7 mouse cellular contexts compared by ENCODE assay signal in the genomic region with DNA sequence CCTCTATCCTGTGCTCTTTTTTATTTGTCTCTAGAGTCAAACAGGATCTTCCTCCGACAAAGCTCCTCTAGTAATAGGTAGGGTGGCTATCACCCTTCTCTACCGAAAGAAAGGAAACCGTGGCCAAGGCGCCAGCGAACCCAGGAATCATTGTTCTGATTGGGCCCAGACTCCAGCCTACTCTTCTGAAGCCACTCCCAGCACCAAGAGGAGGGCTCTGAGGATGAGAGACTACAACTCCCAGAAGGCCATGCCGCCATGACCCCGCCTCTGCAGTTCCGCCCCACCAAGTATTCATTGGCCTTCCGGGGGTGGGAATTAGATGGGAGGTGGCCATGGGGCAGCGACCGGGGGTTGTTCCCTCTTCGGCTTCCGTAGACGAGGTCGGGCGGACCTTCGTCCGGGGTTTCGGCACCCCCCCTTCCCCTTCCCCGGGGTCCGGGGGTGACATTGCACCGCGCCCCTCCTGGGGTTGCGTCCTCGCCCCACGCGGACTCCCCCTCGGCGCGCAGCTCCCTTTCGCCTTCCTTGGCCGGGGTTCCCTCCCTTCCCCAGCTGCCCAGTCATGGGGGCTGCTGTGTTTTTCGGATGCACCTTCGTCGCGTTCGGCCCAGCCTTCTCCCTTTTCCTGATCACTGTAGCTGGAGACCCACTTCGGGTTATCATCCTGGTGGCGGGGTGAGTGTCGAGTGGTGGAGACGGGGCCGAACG. TPM values are rescaled to one million over a fixed set of nuclear protein-coding genes. Genes with fewer than 3 reads are reported as not detected.
DNase-seq lines count a peak whose midpoint lies in the region; ATAC-seq lines count a peak whose summit lies in the region.
"Not testable (repeated sequence)": the region's sequence is repeated elsewhere in the genome, so short reads cannot be mapped to it uniquely, and the experiment has no call there.

Gene Aph1a, plus strand, starts transcription at position 364 of the 711 bp plus-strand sequence.

- not testable (repeated sequence) for H3K9me3 ChIP-seq in limb, embryonic 10.5 days (replicated peaks); midbrain, embryonic 13.5 days

- peaks cover 50% of the 10 kb centered on the region for H3K4me1 ChIP-seq in limb, embryonic 10.5 days
- H3K4me1 ChIP-seq in midbrain, embryonic 13.5 days (replicated peaks) = peaks cover 29% of the 10 kb centered on the region

- peaks cover 20% of the 10 kb centered on the region for H3K36me3 ChIP-seq in limb, embryonic 10.5 days
- H3K36me3 ChIP-seq in midbrain, embryonic 13.5 days = not testable (repeated sequence)

- H3K27me3 ChIP-seq in limb, embryonic 10.5 days (ENCODE audit: low read depth, poor library complexity, severe bottlenecking) = not testable (repeated sequence)
- H3K27me3 ChIP-seq in midbrain, embryonic 13.5 days = 0 out of 2 replicates have a peak, but pooled peaks cover 10% of the 10 kb centered on the region

- DNase-seq in adrenal gland, adult 8-10 months = peak; percentile 98
- peak; percentile 97 for DNase-seq in embryo, embryonic 9.5 days (ENCODE audit: extremely low spot score)
- DNase-seq in gonadal fat pad, adult 2 months (ENCODE audit: low read depth) = peak; percentile 71
- peak; percentile 98 for DNase-seq in kidney, adult 11 months
- DNase-seq in limb, embryonic 10.5 days (ENCODE audit: low spot score) = peak; percentile 92
- peak; percentile 90 for DNase-seq in spleen, adult 12 weeks (ENCODE audit: low spot score)

- peak within 1 kb of the TSS; percentile 78 for H3K27ac ChIP-seq in limb, embryonic 10.5 days
- peak within 1 kb of the TSS; percentile 49 for H3K27ac ChIP-seq in midbrain, embryonic 13.5 days

- peak within 1 kb of the TSS; percentile 82 for H3K9ac ChIP-seq in midbrain, embryonic 13.5 days (replicated peaks)

- H3K4me3 ChIP-seq in limb, embryonic 10.5 days = peak within 1 kb of the TSS; percentile 77
- peak within 1 kb of the TSS; percentile 67 for H3K4me3 ChIP-seq in midbrain, embryonic 13.5 days (replicated peaks)

- H3K4me2 ChIP-seq in midbrain, embryonic 13.5 days (replicated peaks) = peak within 1 kb of the TSS; percentile 84

- ATAC-seq in midbrain, embryonic 13.5 days = peak; percentile 99

- under 1% methylated on average over 30 of the region's 43 CpGs for WGBS in limb, embryonic 10.5 days
- WGBS in midbrain, embryonic 13.5 days = under 1% methylated on average over 24 of the region's 43 CpGs

RNA-seq across cellular contexts. Expression of gene Aph1a, which starts in this region (rescaled TPM):
- 100 to 1,000 TPM; 114 to 155 (median 121) TPM for total RNA-seq in adrenal gland, adult 8-10 months (2022)
- polyA plus RNA-seq in gonadal fat pad, adult 2 months (2012; rRNA removed) = 125 and 127 TPM in 2 replicates
- polyA plus RNA-seq in limb, embryonic 10.5 days (2016; fragmentation: Nextera tagmentation; extraction: Ambion mirVana) = 24.3 and 24.5 TPM in 2 replicates
- polyA plus RNA-seq in midbrain, embryonic 13.5 days (2015; fragmentation: Nextera tagmentation; extraction: Ambion mirVana) = 32.6 and 33.8 TPM in 2 replicates

Comparison
In these comparisons a context has a peak if more than half of its experiments do, and no peak if none do; other contexts are left out.
1. Peak in every context shown above with its lines: DNase-seq, ATAC-seq, H3K4me3 ChIP-seq and H3K27ac ChIP-seq.